Mouse (Mus musculus) intestine, postnatal 0 days (tissue): ENCODE measurements at regions not wholly inside any gene's neighbourhood (a gene's known extent, or its start where the extent isn't known, plus 50 kb on each side); places are given as distances from the start of the nearest gene placed in this dataset.

Experiments used
- ATAC-seq: fragments of 200-750 bp; cut with Nextera tagmentation; 2 replicates; pipeline ENCODE4 v1.8.0; 2017; ENCODE audit warnings: mild to moderate bottlenecking, moderate TSS enrichment, moderate library complexity
- H3K27ac ChIP-seq: fragments of 300-500 bp; sonication (generic); 2 replicates; pipeline ENCODE4 v1.5.1; 2014; ENCODE audit warnings: mild to moderate bottlenecking, low read depth, low read length, moderate library complexity
- H3K27me3 ChIP-seq: fragments of 300-500 bp; sonication (generic); replicated peaks from 2 replicates; pipeline ENCODE4 v1.6.1; 2014; ENCODE audit warnings: low read length, mixed read lengths; ENCODE audit not compliant: control insufficient read depth, insufficient read depth
- H3K36me3 ChIP-seq: fragments of 300-500 bp; sonication (generic); 2 replicates; pipeline ENCODE4 v1.6.1; 2014; ENCODE audit warnings: mild to moderate bottlenecking, moderate library complexity; ENCODE audit not compliant: control insufficient read depth, insufficient read depth
- H3K4me1 ChIP-seq: fragments of 300-500 bp; sonication (generic); replicated peaks from 2 replicates; pipeline ENCODE4 v1.6.1; 2014; ENCODE audit warnings: antibody characterized with exemption, low read length, mixed read lengths; ENCODE audit not compliant: control insufficient read depth, insufficient read depth
- H3K4me2 ChIP-seq: fragments of 300-500 bp; sonication (generic); replicated peaks from 2 replicates; pipeline ENCODE4 v1.6.1; 2014; ENCODE audit warnings: low read depth, mild to moderate bottlenecking, moderate library complexity
- H3K4me3 ChIP-seq: fragments of 300-500 bp; sonication (generic); 2 replicates; pipeline ENCODE4 v1.5.1; 2014; ENCODE audit warnings: low read depth, low read length
- H3K9ac ChIP-seq: fragments of 300-500 bp; sonication (generic); 2 replicates; pipeline ENCODE4 v1.6.1; 2014; ENCODE audit warnings: mild to moderate bottlenecking, low read depth, low read length
- H3K9me3 ChIP-seq: fragments of 300-500 bp; sonication (generic); 2 replicates; pipeline ENCODE4 v1.6.1; 2016; ENCODE audit warnings: mixed run types; ENCODE audit not compliant: control insufficient read depth
- CTCF ChIP-seq: sonication (generic); IDR thresholded peaks from 2 replicates; pipeline ENCODE4 v1.5.1; 2016; ENCODE audit warnings: low read depth, mild to moderate bottlenecking, control low read depth, antibody characterized with exemption, moderate library complexity
- WGBS: fragments of 180-500 bp; shearing (Covaris S2); extraction: QIAGEN DNeasy Blood & Tissue Kit; methylation state at CpG from one replicate; pipeline ENCODE4 v1.1.7; 2014; 5-methylcytosine and 5-hydroxymethylcytosine counted together

- no peak overlapping the region for H3K27ac ChIP-seq
- no peaks in the 10 kb centered on the region for H3K36me3 ChIP-seq
- H3K4me2 ChIP-seq, result no peak overlapping the region
- no peaks in the 10 kb centered on the region for H3K9me3 ChIP-seq
- no peaks in the 10 kb centered on the region for H3K4me1 ChIP-seq
- 65% methylated on average over 17 of the region's 17 CpGs for WGBS
- H3K4me3 ChIP-seq, result no peak overlapping the region
- H3K9ac ChIP-seq, result no peak overlapping the region
- no peak for ATAC-seq
- no peak for TF ChIP-seq CTCF
- no peaks in the 10 kb centered on the region for H3K27me3 ChIP-seq
Observed at GRCm38 (mm10) chr16:30129218-30130112, 65.3 kb downstream of the Hes1 start.

- no peak overlapping the region for H3K4me2 ChIP-seq
- H3K4me1 ChIP-seq, result no peaks in the 10 kb centered on the region
- no peak overlapping the region for H3K9ac ChIP-seq
- ATAC-seq, result no peak
- H3K27me3 ChIP-seq, result no peaks in the 10 kb centered on the region
- no peaks in the 10 kb centered on the region for H3K36me3 ChIP-seq
- 77% methylated on average over 4 of the region's 4 CpGs for WGBS
- no peak overlapping the region for H3K4me3 ChIP-seq
- TF ChIP-seq CTCF, result no peak
- no peaks in the 10 kb centered on the region for H3K9me3 ChIP-seq
- H3K27ac ChIP-seq, result no peak overlapping the region
Observed at GRCm38 (mm10) chr16:30130113-30130471, 65.9 kb downstream of the Hes1 start.

DNA sequence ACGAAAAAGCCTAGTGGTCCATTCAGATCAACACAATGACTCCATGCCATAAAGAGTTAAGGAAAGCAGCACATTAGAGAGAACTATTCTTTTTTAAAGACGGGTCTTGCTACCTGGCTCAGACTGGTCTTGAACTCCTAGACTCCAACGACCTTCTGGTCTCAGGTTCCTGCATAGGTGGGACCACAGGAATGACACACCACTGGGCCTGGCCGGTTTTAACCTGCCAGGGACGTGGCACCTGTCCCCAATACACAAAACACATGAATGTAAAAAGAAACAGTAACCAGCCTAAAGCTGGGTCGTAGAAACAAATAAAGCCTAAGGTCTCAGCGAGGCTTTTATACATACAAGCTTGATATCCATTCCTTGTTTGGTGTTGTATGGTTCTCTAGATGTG is 67.9 kb downstream of the Hes1 start:
- 74% methylated on average over 7 of the region's 7 CpGs for WGBS
- Histone ChIP-seq H3K27me3 (no peaks in the 10 kb centered on the region), H3K36me3 (no peaks in the 10 kb centered on the region), H3K27ac (no peak overlapping the region), H3K9me3 (no peaks in the 10 kb centered on the region), H3K4me3 (no peak overlapping the region), H3K4me1 (no peaks in the 10 kb centered on the region), H3K4me2 (no peak overlapping the region), H3K9ac (no peak overlapping the region)
- no peak for ATAC-seq
- TF ChIP-seq CTCF, result no peak

- H3K27ac ChIP-seq, result no peak overlapping the region
- H3K36me3 ChIP-seq, result no peaks in the 10 kb centered on the region
- TF ChIP-seq CTCF, result no peak
- H3K4me3 ChIP-seq, result no peak overlapping the region
- no peak overlapping the region for H3K9ac ChIP-seq
- no peak for ATAC-seq
- no peak overlapping the region for H3K4me2 ChIP-seq
- no peaks in the 10 kb centered on the region for H3K4me1 ChIP-seq
- no peaks in the 10 kb centered on the region for H3K9me3 ChIP-seq
- WGBS, result 52% methylated on average over 6 of the region's 6 CpGs
- H3K27me3 ChIP-seq, result no peaks in the 10 kb centered on the region
Observed at GRCm38 (mm10) chr16:30134642-30135165, 70.5 kb downstream of the Hes1 start.

DNA sequence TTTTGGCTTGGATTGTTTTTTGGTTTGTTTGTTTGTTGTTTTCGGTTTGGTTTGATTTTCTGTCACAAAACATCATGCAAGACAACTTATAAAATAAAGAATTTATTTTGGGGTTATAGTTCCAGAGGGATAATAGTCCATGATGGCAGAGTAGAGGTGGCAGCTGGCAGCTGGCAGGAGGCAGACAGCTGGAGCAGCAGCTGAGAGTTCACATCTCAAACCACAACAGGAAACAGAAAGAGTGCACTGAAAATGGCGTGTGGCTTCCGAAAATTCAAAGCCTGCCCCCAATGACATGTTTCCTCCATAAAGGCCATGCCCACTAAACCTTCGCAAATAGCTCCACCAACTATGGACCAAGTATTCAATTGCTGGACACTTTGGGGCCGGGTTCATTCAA is 72.7 kb downstream of the Hes1 start:
- no peaks in the 10 kb centered on the region for H3K36me3 ChIP-seq
- no peak overlapping the region for H3K4me2 ChIP-seq
- 0 out of 2 replicates have a peak, but pooled peaks cover 3% of the 10 kb centered on the region for H3K27me3 ChIP-seq
- no peaks in the 10 kb centered on the region for H3K9me3 ChIP-seq
- H3K27ac ChIP-seq, result no peak overlapping the region
- H3K4me1 ChIP-seq, result no peaks in the 10 kb centered on the region
- WGBS, result 90% methylated on average over 5 of the region's 5 CpGs
- H3K4me3 ChIP-seq, result no peak overlapping the region
- H3K9ac ChIP-seq, result no peak overlapping the region
- ATAC-seq, result no peak
- TF ChIP-seq CTCF, result no peak

DNA sequence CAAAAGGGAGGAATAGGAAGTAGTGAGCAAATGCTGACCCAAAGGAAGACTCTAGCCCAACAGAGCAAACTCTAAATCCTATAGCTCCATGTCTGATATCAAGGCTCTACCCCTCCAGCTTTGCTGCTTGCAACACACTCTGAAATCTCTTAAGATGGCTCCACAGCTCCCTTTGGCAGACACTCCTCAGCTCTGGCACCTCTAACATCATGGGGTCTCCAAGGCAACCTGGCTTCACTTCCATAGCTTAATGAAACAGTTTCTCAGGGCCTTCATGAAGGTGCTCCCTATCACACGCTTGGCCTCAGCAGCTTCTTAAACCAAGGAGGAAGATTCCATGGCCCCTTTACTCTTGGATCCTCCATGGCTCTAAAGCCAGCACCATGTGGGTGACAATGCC is 73.6 kb downstream of the Hes1 start:
- TF ChIP-seq CTCF, result no peak
- Histone ChIP-seq H3K4me3 (no peak overlapping the region), H3K9me3 (no peaks in the 10 kb centered on the region), H3K36me3 (no peaks in the 10 kb centered on the region), H3K9ac (no peak overlapping the region), H3K27me3 (0 out of 2 replicates have a peak, but pooled peaks cover 3% of the 10 kb centered on the region), H3K4me1 (no peaks in the 10 kb centered on the region), H3K4me2 (no peak overlapping the region), H3K27ac (no peak overlapping the region)
- WGBS, result 84% methylated on average over 1 of the region's 1 CpGs
- ATAC-seq, result no peak
